Mouse (Mus musculus): Measurements from ENCODE around the gene 9230112D13Rik.

DNA sequence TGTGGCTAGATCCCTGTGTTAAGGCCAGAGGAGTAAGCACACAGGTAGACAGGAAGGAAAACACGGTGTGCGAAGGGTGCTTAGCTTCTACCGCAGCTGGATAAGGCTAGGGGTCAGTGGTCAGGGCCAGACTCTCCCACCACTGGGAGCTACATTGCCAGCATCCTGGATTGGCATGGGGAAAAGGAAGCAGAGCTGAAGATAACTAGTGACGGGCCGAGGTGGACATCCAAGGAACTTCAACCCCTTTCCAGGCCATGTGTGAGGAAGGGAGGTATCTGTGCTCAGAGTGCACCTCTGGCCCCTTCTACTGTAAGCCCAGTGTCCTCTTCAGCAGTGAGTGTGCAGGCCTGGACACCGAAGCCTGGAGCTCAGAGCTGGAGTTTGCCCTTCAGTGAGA lies 30.9 kb upstream of the 9230112D13Rik start:
- TF ChIP-seq CTCF (IDR thresholded peaks at IDR 0.05; ENCODE audit: insufficient read depth, low read length) = no peak
- TF ChIP-seq POLR2A (IDR thresholded peaks at IDR 0.05; ENCODE audit: borderline replicate concordance, extremely low read depth, low read depth, low read length) = no peak

Data from lung, adult 2 months (tissue).